Mouse (Mus musculus) intestine, embryonic 16.5 days (tissue): ENCODE results near the gene Olfr624. TPM values are rescaled to one million over a fixed set of nuclear protein-coding genes. Genes with fewer than 3 reads are reported as not detected.

Experiments
- polyA plus RNA-seq: library from polyadenylated mRNA; unstranded; fragments of >200 nt; fragmentation: Nextera tagmentation; extraction: Ambion mirVana; gene quantifications from 2 replicates; pipeline ENCODE4 v1.2.1, GENCODE M21; 2015

The Olfr624 gene
- polyA plus RNA-seq, 1 experiment from 2014 or later = 0.06 TPM

Other genes starting within 250 kb of the Olfr624 start
- gene Olfr605, start 225.8 kb downstream of the Olfr624 start, polyA plus RNA-seq = not detected in 2 replicates
- not detected in 2 replicates for gene Olfr606, start 222.1 kb downstream of the Olfr624 start, polyA plus RNA-seq
- gene Olfr607, start 207.0 kb downstream of the Olfr624 start, polyA plus RNA-seq = not detected in 2 replicates
- gene Olfr608, start 201.3 kb downstream of the Olfr624 start, polyA plus RNA-seq = not detected in 2 replicates
- gene Olfr609, start 173.1 kb downstream of the Olfr624 start, polyA plus RNA-seq = not detected in 2 replicates
- not detected in 2 replicates for gene Olfr610, start 159.1 kb downstream of the Olfr624 start, polyA plus RNA-seq
- not detected in 2 replicates for gene Olfr611, start 150.3 kb downstream of the Olfr624 start, polyA plus RNA-seq
- gene Olfr612, start 128.5 kb downstream of the Olfr624 start, polyA plus RNA-seq = not detected in 2 replicates
- not detected in 2 replicates for gene Olfr613, start 123.1 kb downstream of the Olfr624 start, polyA plus RNA-seq
- gene Olfr615, start 115.1 kb downstream of the Olfr624 start, polyA plus RNA-seq = not detected in 2 replicates
- gene Olfr616, start 102.0 kb downstream of the Olfr624 start, polyA plus RNA-seq = not detected in 2 replicates
- not detected in 2 replicates for gene Olfr617, start 98.1 kb downstream of the Olfr624 start, polyA plus RNA-seq
- gene Olfr618, start 81.1 kb downstream of the Olfr624 start, polyA plus RNA-seq = not detected in 2 replicates
- gene Olfr619, start 70.6 kb downstream of the Olfr624 start, polyA plus RNA-seq = not detected in 2 replicates
- gene Olfr620, start 58.7 kb downstream of the Olfr624 start, polyA plus RNA-seq = not detected in 2 replicates
- gene Olfr622, start 28.5 kb downstream of the Olfr624 start, polyA plus RNA-seq = not detected in 2 replicates
- not detected in 2 replicates for gene Olfr623, start 7.5 kb downstream of the Olfr624 start, polyA plus RNA-seq
- gene Olfr625-ps1, start 11.5 kb upstream of the Olfr624 start, polyA plus RNA-seq = not detected in 2 replicates
- gene Olfr243, start 43.5 kb upstream of the Olfr624 start, polyA plus RNA-seq = not detected in 2 replicates
- not detected in 2 replicates for gene Olfr628, start 59.2 kb upstream of the Olfr624 start, polyA plus RNA-seq
- gene Olfr629, start 73.8 kb upstream of the Olfr624 start, polyA plus RNA-seq = not detected in 2 replicates
- not detected in 2 replicates for gene Olfr630, start 86.1 kb upstream of the Olfr624 start, polyA plus RNA-seq
- gene Olfr69, start 100.4 kb upstream of the Olfr624 start, polyA plus RNA-seq = not detected in 2 replicates
- not detected in 2 replicates for gene Olfr68, start 108.5 kb upstream of the Olfr624 start, polyA plus RNA-seq
- not detected in 2 replicates for gene Olfr67, start 120.6 kb upstream of the Olfr624 start, polyA plus RNA-seq
- 1,955 and 2,476 TPM in 2 replicates for gene Hbb-bt, start 142.8 kb upstream of the Olfr624 start, polyA plus RNA-seq
- gene Hbb-bs, start 156.9 kb upstream of the Olfr624 start, polyA plus RNA-seq = 6,207 and 7,496 TPM in 2 replicates
- not detected in 2 replicates for gene Hbb-bh2, start 169.3 kb upstream of the Olfr624 start, polyA plus RNA-seq
- gene Hbb-bh1, start 172.0 kb upstream of the Olfr624 start, polyA plus RNA-seq = 0.64 and 1.2 TPM in 2 replicates
- gene Hbb-y, start 182.0 kb upstream of the Olfr624 start, polyA plus RNA-seq = 30.0 and 42.2 TPM in 2 replicates
- gene Olfr66, start 215.1 kb upstream of the Olfr624 start, polyA plus RNA-seq = not detected in 2 replicates
- gene Olfr64, start 223.3 kb upstream of the Olfr624 start, polyA plus RNA-seq = not detected in 2 replicates
- not detected in 2 replicates for gene Olfr65, start 232.3 kb upstream of the Olfr624 start, polyA plus RNA-seq